Mouse (Mus musculus): Measurements from ENCODE around the gene D230025D16Rik. TPM values are rescaled to one million over a fixed set of nuclear protein-coding genes. Genes with fewer than 3 reads are reported as not detected.

D230025D16Rik gene
- polyA plus RNA-seq, 1 experiment from 2014 or later = 27.3 TPM

GRCm38 (mm10) chr8:105252680-105253537, 28.0 kb downstream of the D230025D16Rik start:
- no peaks in the 10 kb centered on the region for H3K9me3 ChIP-seq
- H3K27ac ChIP-seq (replicated peaks) = no peak overlapping the region
- H3K27me3 ChIP-seq = peaks cover 30% of the 10 kb centered on the region
- H3K36me3 ChIP-seq = peaks cover 51% of the 10 kb centered on the region
- WGBS = 89% methylated on average over 10 of the region's 10 CpGs
- H3K4me3 ChIP-seq = no peak overlapping the region
- no peak overlapping the region for H3K9ac ChIP-seq
- H3K4me2 ChIP-seq = 0 out of 2 replicates have a peak overlapping the region, but pooled peaks have one; percentile 96
- no peak for ATAC-seq (ENCODE audit: low read depth)
- peaks cover 18% of the 10 kb centered on the region for H3K4me1 ChIP-seq (replicated peaks)

GRCm38 (mm10) chr8:105253766-105254151, 28.8 kb downstream of the D230025D16Rik start:
- WGBS = 30% methylated on average over 20 of the region's 20 CpGs
- H3K9me3 ChIP-seq = no peaks in the 10 kb centered on the region
- H3K4me3 ChIP-seq = peak overlapping the region; percentile 61
- peaks cover 21% of the 10 kb centered on the region for H3K4me1 ChIP-seq (replicated peaks)
- peaks cover 43% of the 10 kb centered on the region for H3K36me3 ChIP-seq
- H3K4me2 ChIP-seq = peak overlapping the region; percentile 96
- peak; percentile 45; the same call in 1 of the 2 replicates for ATAC-seq (ENCODE audit: low read depth)
- peak overlapping the region; percentile 55; the same call in 1 of the 2 replicates for H3K27ac ChIP-seq (replicated peaks)
- peaks cover 39% of the 10 kb centered on the region for H3K27me3 ChIP-seq
- peak overlapping the region; percentile 79 for H3K9ac ChIP-seq

- Histone ChIP-seq H3K4me1 (replicated peaks) (peaks cover 27% of the 10 kb centered on the region), H3K9ac (peak overlapping the region; percentile 79), H3K4me2 (peak overlapping the region; percentile 96), H3K4me3 (peak overlapping the region; percentile 61), H3K36me3 (peaks cover 37% of the 10 kb centered on the region), H3K9me3 (no peaks in the 10 kb centered on the region), H3K27me3 (peaks cover 45% of the 10 kb centered on the region), H3K27ac (replicated peaks) (peak overlapping the region; percentile 55)
- WGBS = under 1% methylated on average over 74 of the region's 74 CpGs
- ATAC-seq (ENCODE audit: low read depth) = peak; percentile 80
Observed at GRCm38 (mm10) chr8:105254152-105254965, 29.4 kb downstream of the D230025D16Rik start.

- Histone ChIP-seq H3K36me3 (peaks cover 31% of the 10 kb centered on the region), H3K9ac (peak within 1 kb of the TSS; percentile 79), H3K27me3 (peaks cover 51% of the 10 kb centered on the region), H3K9me3 (no peaks in the 10 kb centered on the region), H3K4me3 (peak within 1 kb of the TSS; percentile 61), H3K27ac (replicated peaks) (peak within 1 kb of the TSS; percentile 55), H3K4me2 (peak within 1 kb of the TSS; percentile 96), H3K4me1 (replicated peaks) (peaks cover 33% of the 10 kb centered on the region)
- peak; percentile 21; the same call in 1 of the 2 replicates for ATAC-seq (ENCODE audit: low read depth)
- 3% methylated on average over 14 of the region's 14 CpGs for WGBS
Observed at GRCm38 (mm10) chr8:105254966-105255350, 30.0 kb downstream of the D230025D16Rik start, which contains the start of gene B3gnt9. B3gnt9 (minus strand) TSS chr8:105255153.

- 0 out of 2 replicates have a peak, but pooled peaks cover 7% of the 10 kb centered on the region for H3K36me3 ChIP-seq
- peaks cover 74% of the 10 kb centered on the region for H3K27me3 ChIP-seq
- no peak overlapping the region for H3K4me3 ChIP-seq
- H3K4me2 ChIP-seq = no peak overlapping the region
- peaks cover 35% of the 10 kb centered on the region for H3K4me1 ChIP-seq (replicated peaks)
- WGBS = 67% methylated on average over 7 of the region's 7 CpGs
- H3K9ac ChIP-seq = no peak overlapping the region
- no peaks in the 10 kb centered on the region for H3K9me3 ChIP-seq
- ATAC-seq (ENCODE audit: low read depth) = no peak
- no peak overlapping the region for H3K27ac ChIP-seq (replicated peaks)
Observed at GRCm38 (mm10) chr8:105257318-105258114, 32.6 kb downstream of the D230025D16Rik start.

GRCm38 (mm10) chr8:105258911-105259720, 34.2 kb downstream of the D230025D16Rik start:
- 2% methylated on average over 55 of the region's 55 CpGs for WGBS
- peaks cover 32% of the 10 kb centered on the region for H3K4me1 ChIP-seq (replicated peaks)
- H3K4me2 ChIP-seq = peak overlapping the region; percentile 78
- peaks cover 89% of the 10 kb centered on the region for H3K27me3 ChIP-seq
- H3K36me3 ChIP-seq = no peaks in the 10 kb centered on the region
- ATAC-seq (ENCODE audit: low read depth) = peak; percentile 43
- peak overlapping the region; percentile 38 for H3K4me3 ChIP-seq
- no peak overlapping the region for H3K27ac ChIP-seq (replicated peaks)
- H3K9me3 ChIP-seq = no peaks in the 10 kb centered on the region
- H3K9ac ChIP-seq = peak overlapping the region; percentile 59

GRCm38 (mm10) chr8:105259721-105260320, 34.9 kb downstream of the D230025D16Rik start:
- peak overlapping the region; percentile 59 for H3K9ac ChIP-seq
- peak overlapping the region; percentile 78 for H3K4me2 ChIP-seq
- 3% methylated on average over 30 of the region's 30 CpGs for WGBS
- H3K27me3 ChIP-seq = peaks cover 92% of the 10 kb centered on the region
- no peaks in the 10 kb centered on the region for H3K9me3 ChIP-seq
- H3K36me3 ChIP-seq = no peaks in the 10 kb centered on the region
- peak overlapping the region; percentile 38 for H3K4me3 ChIP-seq
- H3K27ac ChIP-seq (replicated peaks) = no peak overlapping the region
- ATAC-seq (ENCODE audit: low read depth) = peak; percentile 55
- H3K4me1 ChIP-seq (replicated peaks) = peaks cover 29% of the 10 kb centered on the region

- H3K4me3 ChIP-seq = no peak overlapping the region
- no peak for ATAC-seq (ENCODE audit: low read depth)
- H3K27ac ChIP-seq (replicated peaks) = no peak overlapping the region
- 59% methylated on average over 7 of the region's 7 CpGs for WGBS
- no peaks in the 10 kb centered on the region for H3K9me3 ChIP-seq
- no peaks in the 10 kb centered on the region for H3K36me3 ChIP-seq
- no peak overlapping the region for H3K4me2 ChIP-seq
- H3K9ac ChIP-seq = no peak overlapping the region
- peaks cover 92% of the 10 kb centered on the region for H3K27me3 ChIP-seq
- peaks cover 27% of the 10 kb centered on the region for H3K4me1 ChIP-seq (replicated peaks)
Observed at GRCm38 (mm10) chr8:105260371-105261099, 35.6 kb downstream of the D230025D16Rik start.

GRCm38 (mm10) chr8:105261326-105261980, 36.5 kb downstream of the D230025D16Rik start:
- Histone ChIP-seq H3K4me1 (replicated peaks) (peaks cover 27% of the 10 kb centered on the region), H3K9ac (no peak overlapping the region), H3K4me3 (no peak overlapping the region), H3K4me2 (no peak overlapping the region), H3K27ac (replicated peaks) (no peak overlapping the region), H3K36me3 (no peaks in the 10 kb centered on the region), H3K9me3 (no peaks in the 10 kb centered on the region), H3K27me3 (peaks cover 92% of the 10 kb centered on the region)
- no peak for ATAC-seq (ENCODE audit: low read depth)
- 80% methylated on average over 12 of the region's 12 CpGs for WGBS
